Mouse (Mus musculus) heart, adult 18-20 months (tissue): ENCODE data around the gene Nanos2. TPM values are rescaled to one million over a fixed set of nuclear protein-coding genes. Genes with fewer than 3 reads are reported as not detected.

Experiments
- DNase-seq, 2 experiments: peaks; one replicate each; pipeline ENCODE4 v3.0.0; 2021 to 2022; ENCODE audit warnings: mixed read lengths in 1 of 2
- total RNA-seq, 2 experiments: library from RNA; stranded (reverse); gene quantifications; 2 replicates each; pipeline ENCODE4 v1.2.3; 2021

The Nanos2 gene
- total RNA-seq, 2 experiments from 2014 or later, result not detected

DNA sequence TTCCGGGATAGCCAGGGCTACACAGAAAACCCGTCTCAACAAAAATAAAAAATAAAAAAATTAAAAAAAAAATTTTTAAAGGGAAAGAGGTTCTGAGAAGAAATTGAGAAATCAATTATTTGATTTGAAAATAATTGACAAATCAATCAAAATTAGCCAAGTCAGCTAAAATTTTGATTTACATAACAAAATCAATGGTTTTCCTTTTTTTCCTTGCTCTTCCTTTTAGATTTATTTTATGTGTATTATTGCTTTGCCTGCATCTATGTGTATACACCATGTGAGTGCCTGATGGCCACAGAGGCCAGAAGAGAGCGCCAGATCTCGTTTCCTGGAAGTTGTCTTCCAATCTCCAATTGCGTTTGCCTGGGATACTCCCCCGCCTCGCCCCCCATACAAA, 30.7 kb downstream of the Nanos2 start:
- no peak for DNase-seq

DNA sequence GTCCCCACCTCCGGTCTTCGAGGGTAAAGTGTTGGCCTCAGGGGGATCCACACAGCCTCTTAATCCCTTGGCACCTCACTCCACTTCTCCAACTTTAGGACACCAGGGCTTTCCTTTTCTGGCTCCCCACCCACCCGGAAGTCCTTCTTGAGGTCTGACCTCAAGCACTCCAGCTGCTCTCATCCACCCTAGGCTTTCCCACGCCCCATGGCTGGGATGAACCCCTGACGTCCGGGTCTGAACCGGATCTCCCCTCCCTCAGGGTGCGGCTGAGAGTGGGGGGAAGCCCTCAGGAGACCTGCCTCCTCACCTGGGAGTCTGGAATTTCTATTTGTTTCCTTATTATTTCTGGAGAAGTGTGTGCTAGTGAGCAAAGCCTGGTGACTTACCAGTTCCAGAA, 33.8 kb downstream of the Nanos2 start:
- no peak for DNase-seq

- no peak for DNase-seq
Measured at GRCm38 (mm10) chr7:19022189-19022958, 35.2 kb downstream of the Nanos2 start.

- peak; percentile 47 to 51 for DNase-seq
Measured at GRCm38 (mm10) chr7:19023357-19023814, 36.2 kb downstream of the Nanos2 start, which contains the start of gene Foxa3. Foxa3 (minus strand) TSS chr7:19023538.

GRCm38 (mm10) chr7:19024096-19024506, 36.9 kb downstream of the Nanos2 start, which contains the start of gene Sympk:
Sympk (plus strand) TSS chr7:19024377.
- DNase-seq, result peak; percentile 94 to 97

GRCm38 (mm10) chr7:19024581-19025255, 37.5 kb downstream of the Nanos2 start:
- DNase-seq, result peak; percentile 19 to 46

DNA sequence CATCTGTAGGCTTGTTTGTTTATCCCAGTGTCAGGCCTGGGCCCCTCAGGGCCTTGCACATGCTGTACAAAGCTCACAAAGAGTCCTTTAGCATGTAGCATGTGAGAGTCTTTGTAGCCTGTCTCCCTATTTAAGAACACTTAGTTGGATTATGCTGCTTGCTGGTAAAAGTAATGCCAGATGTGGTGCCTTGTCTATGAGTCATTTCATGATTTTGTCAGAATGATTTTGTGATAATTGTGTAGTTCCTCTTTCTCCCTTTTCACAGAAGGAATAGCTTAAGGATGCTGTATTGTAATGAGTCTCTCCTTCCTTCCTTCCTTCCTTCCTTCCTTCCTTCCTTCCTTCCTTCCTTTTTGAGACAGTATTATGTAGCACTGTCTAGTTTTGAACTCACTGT, 40.9 kb downstream of the Nanos2 start:
- DNase-seq, result no peak

GRCm38 (mm10) chr7:19029084-19029653, 42.0 kb downstream of the Nanos2 start:
- peak; percentile 25 to 62 for DNase-seq

DNA sequence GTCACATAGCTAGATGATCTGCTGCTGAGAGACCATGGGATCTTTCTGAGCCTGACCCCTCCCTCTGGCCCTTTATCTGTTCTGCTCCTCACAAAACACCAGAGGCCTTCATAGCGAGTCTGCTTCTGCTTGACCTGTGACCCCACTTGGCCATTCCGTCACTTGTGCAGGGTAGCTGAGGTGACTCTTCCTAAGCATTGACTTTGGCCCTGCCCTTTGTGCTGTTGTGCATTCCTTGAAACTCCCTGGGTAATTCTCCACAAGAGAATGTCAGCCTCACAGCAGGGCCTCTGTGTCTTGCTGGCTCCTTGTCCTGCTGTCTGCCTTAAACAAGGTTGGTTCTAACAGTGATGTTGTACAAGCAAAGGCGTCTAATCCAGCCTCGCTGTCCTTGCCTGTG, 44.4 kb downstream of the Nanos2 start:
- no peak for DNase-seq

Other genes with a start within 250 kb of the Nanos2 start
- not detected for gene Psg19, start 188.9 kb upstream of the Nanos2 start, total RNA-seq
- not detected for gene Psg17, start 165.8 kb upstream of the Nanos2 start, total RNA-seq
- gene Mill2, start 147.4 kb upstream of the Nanos2 start, total RNA-seq, result 1 to 10 TPM; 6.1 to 7.2 TPM
- 1 to 10 TPM; 1.6 to 5.5 TPM for gene Pglyrp1, start 116.1 kb upstream of the Nanos2 start, total RNA-seq
- 10 to 100 TPM in 1 of 2 experiments, 1 to 10 TPM in 1; 8.8 to 10.2 TPM for gene Ccdc61, start 77.0 kb upstream of the Nanos2 start, total RNA-seq
- gene Nova2, start 61.5 kb upstream of the Nanos2 start, total RNA-seq, result 1 to 10 TPM; 4.4 to 4.9 TPM
- gene Mypop, start 3.8 kb downstream of the Nanos2 start, total RNA-seq, result 1 to 10 TPM; 3.6 to 4.0 TPM
- 10 to 100 TPM; 22.4 to 23.1 TPM for gene Irf2bp1, start 16.6 kb downstream of the Nanos2 start, total RNA-seq
- not detected for gene Foxa3, start 36.1 kb downstream of the Nanos2 start, total RNA-seq
- 10 to 100 TPM; 85.2 to 93.9 TPM for gene Sympk, start 37.0 kb downstream of the Nanos2 start, total RNA-seq
- not detected for gene Rsph6a, start 67.3 kb downstream of the Nanos2 start, total RNA-seq
- 10 to 100 TPM; 44.6 to 46.6 TPM for gene Dmwd, start 88.8 kb downstream of the Nanos2 start, total RNA-seq
- 100 to 1,000 TPM; 503 to 516 TPM for gene Dmpk, start 96.4 kb downstream of the Nanos2 start, total RNA-seq
- gene Six5, start 107.2 kb downstream of the Nanos2 start, total RNA-seq, result 1 to 10 TPM; 5.6 to 6.8 TPM
- gene Gm4969, start 131.0 kb downstream of the Nanos2 start, total RNA-seq, result not detected
- 1 to 10 TPM; 5.5 to 5.7 TPM for gene Fbxo46, start 132.5 kb downstream of the Nanos2 start, total RNA-seq
- 1 to 10 TPM; 4.0 to 4.2 TPM for gene Qpctl, start 161.9 kb downstream of the Nanos2 start, total RNA-seq
- gene Snrpd2, start 162.3 kb downstream of the Nanos2 start, total RNA-seq, result 10 to 100 TPM; 60.8 to 61.3 TPM
- under 1 TPM in 1 of 2 experiments, not detected in 1; 0.13 TPM for gene Gipr, start 178.7 kb downstream of the Nanos2 start, total RNA-seq
- 10 to 100 TPM; 36.7 to 38.7 TPM for gene Eml2, start 189.0 kb downstream of the Nanos2 start, total RNA-seq
- gene Gpr4, start 225.1 kb downstream of the Nanos2 start, total RNA-seq, result 1 to 10 TPM; 5.5 to 7.1 TPM
- 10 to 100 TPM; 65.1 to 70.8 TPM for gene Opa3, start 240.9 kb downstream of the Nanos2 start, total RNA-seq